Mouse (Mus musculus) lung, adult 2 months (tissue): ENCODE data around the gene Gm27029.

Experiments used
- CTCF ChIP-seq: fragments of 200-500 bp; IDR thresholded peaks from 2 replicates; pipeline ENCODE4 v1.5.1; 2011; ENCODE audit warnings: mild to moderate bottlenecking, low read length, control low read depth; ENCODE audit not compliant: insufficient read depth
- POLR2A ChIP-seq: fragments of 200-500 bp; IDR thresholded peaks from 2 replicates; pipeline ENCODE4 v1.6.1; 2011; ENCODE audit warnings: low read depth, mild to moderate bottlenecking, control low read depth, low read length, borderline replicate concordance; ENCODE audit errors: extremely low read depth

GRCm38 (mm10) chr11:101465101-101465868 is 40.7 kb upstream of the Gm27029 start:
- TF ChIP-seq CTCF = no peak
- no peak for TF ChIP-seq POLR2A
